In genomic region chr5:4948090-4948954, GRCm38 (mm10) we compare ENCODE assay signal across 8 mouse cellular contexts.
DNase-seq lines count a peak whose midpoint lies in the region; ATAC-seq lines count a peak whose summit lies in the region.

No protein-coding gene starts in this region.

- no peak overlapping the region for H3K9ac ChIP-seq in hindbrain, embryonic 11.5 days (ENCODE audit: low read depth, low read length)
- H3K9ac ChIP-seq in hindbrain, embryonic 15.5 days = no peak overlapping the region

- no peaks in the 10 kb centered on the region for H3K9me3 ChIP-seq in hindbrain, embryonic 11.5 days (ENCODE audit: control insufficient read depth, low read length)
- H3K9me3 ChIP-seq in hindbrain, embryonic 10.5 days = no peaks in the 10 kb centered on the region
- no peaks in the 10 kb centered on the region for H3K9me3 ChIP-seq in hindbrain, embryonic 15.5 days

- no peak overlapping the region for H3K27ac ChIP-seq in hindbrain, embryonic 11.5 days (ENCODE audit: low read depth, low read length)
- no peak overlapping the region for H3K27ac ChIP-seq in hindbrain, embryonic 10.5 days
- no peak overlapping the region for H3K27ac ChIP-seq in hindbrain, embryonic 15.5 days (replicated peaks)

- ATAC-seq in hindbrain, embryonic 11.5 days (ENCODE audit: low FRiP score) = peak; percentile 51; the same call in 1 of the 2 replicates
- peak; percentile 73; the same call in 1 of the 2 replicates for ATAC-seq in hindbrain, embryonic 15.5 days (ENCODE audit: low FRiP score, low read depth)
- no peak for ATAC-seq in activated CD4-positive, CD25-positive, alpha-beta regulatory T cell, adult 4 months
- no peak for ATAC-seq in monocyte, adult 5-6 weeks (replicated peaks; ENCODE audit: insufficient number of reproducible peaks, low FRiP score, low TSS enrichment, poor library complexity, severe bottlenecking)

- 60% methylated on average over 3 of the region's 3 CpGs for WGBS in hindbrain, embryonic 11.5 days
- WGBS in hindbrain, embryonic 10.5 days = 70% methylated on average over 3 of the region's 3 CpGs
- WGBS in hindbrain, embryonic 15.5 days = 35% methylated on average over 3 of the region's 3 CpGs

- no peak overlapping the region for H3K4me3 ChIP-seq in hindbrain, embryonic 11.5 days (ENCODE audit: low read depth, low read length)
- H3K4me3 ChIP-seq in hindbrain, embryonic 10.5 days = no peak overlapping the region
- H3K4me3 ChIP-seq in hindbrain, embryonic 15.5 days = no peak overlapping the region

- DNase-seq in hindbrain, embryonic 11.5 days (ENCODE audit: low spot score) = peak; percentile 65
- DNase-seq in hindbrain, embryonic 10.5 days (ENCODE audit: low spot score) = no peak
- DNase-seq in 3T3-L1 (ENCODE audit: low read depth, low spot score) = peak; percentile 78
- peak; percentile 21 for DNase-seq in ZHBTc4 (ENCODE audit: low read depth, low spot score)
- DNase-seq in gastrocnemius, postnatal 10 days = no peak

- H3K4me1 ChIP-seq in hindbrain, embryonic 11.5 days (replicated peaks; ENCODE audit: control insufficient read depth, insufficient read depth, low read length) = no peaks in the 10 kb centered on the region
- peaks cover 8% of the 10 kb centered on the region; the same call in 1 of the 2 replicates for H3K4me1 ChIP-seq in hindbrain, embryonic 10.5 days (replicated peaks)
- peaks cover 2% of the 10 kb centered on the region for H3K4me1 ChIP-seq in hindbrain, embryonic 15.5 days (replicated peaks)

- no peaks in the 10 kb centered on the region for H3K36me3 ChIP-seq in hindbrain, embryonic 11.5 days (ENCODE audit: control insufficient read depth, insufficient read depth, low read length)
- H3K36me3 ChIP-seq in hindbrain, embryonic 10.5 days = no peaks in the 10 kb centered on the region
- no peaks in the 10 kb centered on the region for H3K36me3 ChIP-seq in hindbrain, embryonic 15.5 days

- H3K27me3 ChIP-seq in hindbrain, embryonic 11.5 days (ENCODE audit: control insufficient read depth, insufficient read depth, low read length) = no peaks in the 10 kb centered on the region
- no peaks in the 10 kb centered on the region for H3K27me3 ChIP-seq in hindbrain, embryonic 10.5 days (ENCODE audit: insufficient read depth, poor library complexity, severe bottlenecking)
- no peaks in the 10 kb centered on the region for H3K27me3 ChIP-seq in hindbrain, embryonic 15.5 days

- H3K4me2 ChIP-seq in hindbrain, embryonic 11.5 days (replicated peaks; ENCODE audit: low read depth, low read length) = no peak overlapping the region
- no peak overlapping the region for H3K4me2 ChIP-seq in hindbrain, embryonic 15.5 days

Comparison
In these comparisons a context has a peak if more than half of its experiments do, and no peak if none do; other contexts are left out.
1. DNase-seq: peak in hindbrain, embryonic 11.5 days (single experiment), 3T3-L1 (single experiment) and ZHBTc4 (single experiment); none in hindbrain, embryonic 10.5 days (single experiment) and gastrocnemius, postnatal 10 days (single experiment).
2. ATAC-seq: peak in hindbrain, embryonic 11.5 days (single experiment) and hindbrain, embryonic 15.5 days (single experiment); none in activated CD4-positive, CD25-positive, alpha-beta regulatory T cell, adult 4 months (single experiment) and monocyte, adult 5-6 weeks (single experiment).